Mouse (Mus musculus) ES-CJ7 (cell line): ENCODE data around the gene Smarca2.

Source experiments
- DNase-seq: peaks from one replicate; pipeline ENCODE4 v3.0.0; 2011; ENCODE audit warnings: low read depth, low spot score

Smarca2 gene

GRCm38 (mm10) chr19:26604755-26605300 is at the start of gene Smarca2:
TSS of gene Smarca2 (plus strand) at chr19:26605050.
- DNase-seq: peak; percentile 84

- DNase-seq: no peak
Observed at GRCm38 (mm10) chr19:26564850-26565249, 40.0 kb upstream of the Smarca2 start.

DNA sequence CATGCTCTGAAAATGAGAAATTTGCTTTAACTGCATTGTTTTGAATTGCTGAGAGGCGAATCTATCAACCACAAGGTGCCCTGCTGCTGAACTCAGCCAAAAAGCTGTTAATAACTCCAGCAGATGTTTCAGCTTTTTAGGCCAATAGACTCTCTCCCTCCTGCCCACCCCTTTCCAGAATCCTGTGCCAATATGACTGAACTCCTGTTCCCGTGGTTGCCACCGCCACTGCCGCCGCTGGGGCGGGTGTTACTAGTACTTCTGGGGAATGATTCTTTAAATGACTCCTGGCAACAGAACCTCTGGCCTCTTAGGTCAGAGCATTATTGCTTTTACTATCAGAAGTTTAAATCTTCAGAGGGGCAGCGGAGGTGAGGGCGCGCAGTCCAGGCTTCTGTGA is 38.7 kb upstream of the Smarca2 start:
- no peak for DNase-seq

DNA sequence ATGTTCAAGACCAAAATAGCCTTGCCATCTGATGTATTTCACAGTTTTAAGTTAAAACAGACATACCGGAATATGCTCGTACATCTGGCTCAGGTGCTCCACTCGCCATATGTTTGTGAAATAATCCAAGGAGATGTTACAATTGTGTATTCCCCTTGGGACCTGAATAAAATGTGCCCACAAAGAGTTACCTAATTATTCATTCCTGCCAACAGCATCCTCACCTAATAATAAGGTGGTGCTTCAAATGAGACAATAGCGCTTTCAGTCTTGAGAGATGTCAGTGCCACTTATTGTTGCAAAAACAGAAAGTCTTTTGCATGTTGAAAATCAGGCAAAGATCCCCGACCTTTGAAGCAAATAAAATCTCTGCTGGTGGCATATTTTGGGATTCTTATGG is 36.6 kb upstream of the Smarca2 start:
- no peak for DNase-seq

DNA sequence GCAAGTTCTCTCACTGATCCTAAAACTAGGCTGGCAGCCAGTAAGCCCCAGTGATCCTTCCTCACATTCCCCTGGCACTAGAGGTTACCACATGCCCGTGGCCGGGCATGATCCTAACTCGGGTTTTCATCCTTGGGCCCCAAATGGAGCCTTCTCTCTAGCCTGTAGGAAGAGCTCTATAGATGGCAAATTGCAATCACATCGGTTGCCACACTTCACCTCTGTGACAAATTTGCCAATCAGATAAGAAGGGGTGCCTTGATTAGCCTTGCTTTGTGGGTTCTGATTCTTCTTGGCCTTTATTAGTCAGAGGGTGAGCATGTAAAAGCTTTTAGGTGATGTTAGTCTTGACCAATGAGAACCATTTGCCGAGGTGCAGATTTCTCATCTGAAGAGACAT is 35.9 kb upstream of the Smarca2 start:
- DNase-seq: no peak

DNA sequence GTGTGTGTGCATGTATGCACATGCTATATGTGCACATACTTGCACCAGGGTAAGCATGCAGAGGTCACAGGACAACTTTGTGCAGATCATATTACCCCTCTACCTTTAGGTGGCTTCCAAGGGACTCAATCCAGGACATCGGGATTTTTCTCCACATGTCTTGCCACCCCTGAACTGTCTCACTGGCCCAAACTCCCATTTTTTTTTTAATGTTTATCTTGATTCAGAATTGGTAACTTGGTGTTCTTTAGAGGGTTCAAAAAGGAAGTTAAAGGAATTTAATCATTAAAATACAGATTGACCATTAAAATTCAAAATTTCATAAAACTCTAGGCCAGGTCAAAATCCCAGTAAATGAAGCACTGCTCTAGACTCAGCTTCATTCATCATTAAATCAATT is 35.4 kb upstream of the Smarca2 start:
- DNase-seq: no peak

GRCm38 (mm10) chr19:26579645-26580044 is 25.2 kb upstream of the Smarca2 start:
- no peak for DNase-seq

DNA sequence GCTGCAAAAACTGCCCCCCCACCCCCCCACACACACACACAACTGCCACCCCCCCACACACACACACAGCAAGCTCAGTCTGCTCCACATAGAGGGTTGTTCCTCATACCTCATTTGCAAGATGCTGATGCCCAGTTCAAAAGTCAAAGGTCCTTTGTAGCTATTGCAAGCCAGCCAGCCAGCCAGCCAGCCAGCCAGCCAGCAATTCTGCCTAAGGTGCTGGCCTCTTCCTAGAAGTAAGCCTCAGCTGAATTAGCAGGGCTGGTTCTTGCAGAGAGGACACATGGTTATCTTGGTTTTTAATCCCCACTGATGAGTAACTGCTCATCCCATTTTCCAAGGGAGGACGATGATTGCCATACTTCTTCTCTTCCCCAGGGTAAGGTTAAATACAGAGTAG is 24.8 kb upstream of the Smarca2 start:
- no peak for DNase-seq

GRCm38 (mm10) chr19:26594661-26595060 is 10.2 kb upstream of the Smarca2 start:
- DNase-seq: no peak

DNA sequence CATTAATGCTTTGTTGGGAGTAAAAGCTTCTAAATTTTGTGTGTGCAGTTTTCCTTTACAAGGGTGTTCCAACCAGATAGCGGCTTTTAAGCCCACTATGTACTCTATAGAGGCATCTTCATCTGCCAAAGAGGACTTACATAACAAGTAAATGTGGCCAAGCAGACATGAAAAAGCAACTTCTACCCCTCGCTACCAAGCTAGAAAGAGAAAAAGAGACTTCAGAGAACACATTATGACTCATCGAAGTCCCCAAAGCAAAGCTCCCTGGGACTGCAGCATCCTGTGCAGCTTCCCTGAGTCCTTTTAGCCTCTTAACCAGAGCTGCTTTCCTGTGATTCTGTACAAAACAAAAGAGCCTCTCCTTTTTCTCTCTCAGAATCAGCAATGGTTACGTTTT is 3.4 kb upstream of the Smarca2 start:
- DNase-seq: no peak

- no peak for DNase-seq
Observed at GRCm38 (mm10) chr19:26603296-26603860, 1.5 kb upstream of the Smarca2 start.

- no peak for DNase-seq
Observed at GRCm38 (mm10) chr19:26603906-26604754, 720 bp upstream of the Smarca2 start.

DNA sequence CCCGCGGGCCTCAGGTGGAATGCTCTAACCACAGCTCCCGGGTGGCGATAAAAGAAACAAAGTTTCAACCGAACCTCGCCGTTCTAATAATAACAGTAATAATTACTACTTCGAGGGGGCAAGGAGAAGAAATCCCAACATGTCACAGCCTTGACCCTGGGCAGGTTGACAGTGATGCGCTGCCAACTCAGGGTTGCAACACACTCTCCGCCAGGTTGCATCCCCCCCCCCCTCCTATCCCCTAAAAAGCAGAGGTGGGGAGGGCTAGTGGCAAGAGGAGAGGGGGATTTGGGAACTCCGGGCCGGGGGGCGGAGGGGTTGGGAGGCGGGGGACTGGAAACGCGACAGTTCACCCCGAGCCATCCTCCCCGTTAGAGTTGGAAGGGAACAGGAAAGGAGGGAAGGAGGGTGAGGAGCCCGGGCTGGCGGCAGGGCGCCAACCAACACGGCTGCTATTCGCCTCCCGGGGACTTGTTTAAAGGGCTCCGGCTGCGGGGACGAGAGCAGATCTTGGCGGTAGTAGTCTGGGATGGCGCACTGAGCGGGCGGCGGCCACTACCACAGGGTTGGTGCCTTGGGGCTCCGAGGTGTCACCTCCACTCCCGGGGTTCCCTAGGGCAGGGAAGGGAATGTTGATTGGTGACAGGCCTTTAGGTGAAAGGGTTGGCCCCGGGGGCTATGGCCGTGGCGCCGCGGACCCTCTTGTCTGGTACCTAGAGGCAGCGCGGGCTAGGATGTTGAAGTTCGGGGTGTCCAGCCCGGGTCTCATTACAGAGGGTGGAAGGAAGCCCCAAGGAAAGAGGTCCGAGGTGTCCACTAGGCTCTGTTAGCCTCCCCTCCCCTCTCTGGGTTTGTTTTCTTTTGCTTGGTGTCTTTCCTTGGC is 829 bp downstream of the Smarca2 start:
- DNase-seq: peak; percentile 44

DNA sequence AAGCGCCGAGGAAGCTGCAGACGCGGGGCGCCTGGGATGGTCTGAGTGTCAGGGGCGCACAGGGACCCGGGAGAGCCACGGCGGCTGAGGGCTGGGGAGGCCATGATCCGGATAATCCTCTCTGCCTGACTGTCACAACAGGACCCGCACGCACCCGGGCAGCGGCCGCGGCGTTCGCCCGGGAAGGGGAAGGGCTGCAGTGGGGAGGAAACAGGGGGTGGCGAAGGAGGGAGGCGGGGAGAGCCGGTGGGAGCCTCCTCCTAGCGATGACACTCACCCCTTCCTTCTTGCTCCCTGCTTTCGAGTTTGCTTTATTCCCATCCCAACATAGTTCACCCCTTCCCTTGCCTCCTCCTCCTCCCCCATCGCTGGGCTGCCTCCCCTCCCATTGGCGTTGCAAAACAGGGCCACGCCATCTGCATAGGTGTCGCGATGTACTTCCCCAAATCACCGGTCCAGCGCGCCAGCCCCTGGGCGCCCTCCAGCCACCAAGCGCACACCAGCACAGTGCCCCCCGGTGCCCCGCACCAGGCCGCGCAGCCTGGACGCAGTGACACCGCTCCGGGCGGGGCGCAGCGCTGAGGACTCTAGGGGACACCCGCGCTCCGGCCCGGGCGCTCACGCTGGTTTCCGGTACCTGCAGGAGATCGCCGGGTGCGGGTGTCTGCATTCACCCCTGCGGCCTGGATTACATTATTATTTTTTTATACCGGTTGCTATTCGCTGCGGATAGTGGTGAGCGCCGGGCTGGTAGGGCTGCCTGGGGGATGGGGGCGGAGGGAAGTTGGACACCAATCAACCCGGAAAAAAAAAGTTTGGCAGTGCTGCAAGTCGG is 1.7 kb downstream of the Smarca2 start:
- peak; percentile 51 for DNase-seq

- DNase-seq: peak; percentile 65
Observed at GRCm38 (mm10) chr19:26607156-26607536, 2.3 kb downstream of the Smarca2 start.

DNA sequence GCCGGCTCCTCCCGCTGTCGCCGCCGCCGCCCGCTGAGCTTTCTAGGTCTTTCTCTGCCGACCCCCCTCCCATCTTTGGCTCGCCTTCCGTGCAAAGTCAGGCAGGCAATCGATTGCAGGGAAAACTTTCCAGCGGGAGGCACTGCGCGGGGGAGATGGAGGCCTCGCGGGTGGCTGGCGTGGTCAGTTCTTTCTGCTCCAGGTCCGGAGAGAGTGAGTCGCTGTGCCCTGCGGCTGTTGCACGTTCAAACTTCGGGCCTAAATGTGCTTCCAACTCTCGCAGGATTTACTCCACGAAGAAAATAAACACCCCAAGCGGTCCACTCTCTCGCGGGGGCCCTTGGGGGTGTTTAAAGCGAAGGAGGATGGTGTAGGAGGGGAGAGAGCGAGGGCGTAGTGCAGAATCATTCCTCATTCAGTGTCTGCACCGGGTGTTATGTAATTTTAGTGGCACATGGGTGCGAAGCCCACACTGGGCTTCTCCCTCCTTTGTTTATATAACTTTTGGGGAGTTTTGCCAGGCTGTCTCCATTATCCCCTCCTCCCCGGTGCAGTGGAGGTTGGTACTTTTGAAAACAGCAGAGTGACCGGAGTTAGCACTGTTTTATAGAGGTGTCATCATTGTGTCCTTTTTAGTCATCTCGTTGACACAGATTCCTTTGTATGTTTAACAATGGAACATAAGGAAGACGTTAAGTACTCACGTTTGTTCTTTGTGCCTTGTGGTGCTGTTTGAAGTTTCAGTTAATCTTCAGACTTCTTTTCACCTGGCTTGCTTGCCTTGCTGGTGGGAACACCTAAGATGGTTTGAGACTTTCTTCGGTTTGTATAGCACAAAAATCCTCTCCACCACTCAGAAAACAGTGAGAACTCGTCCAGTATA is 2.9 kb downstream of the Smarca2 start:
- peak; percentile 33 for DNase-seq

DNA sequence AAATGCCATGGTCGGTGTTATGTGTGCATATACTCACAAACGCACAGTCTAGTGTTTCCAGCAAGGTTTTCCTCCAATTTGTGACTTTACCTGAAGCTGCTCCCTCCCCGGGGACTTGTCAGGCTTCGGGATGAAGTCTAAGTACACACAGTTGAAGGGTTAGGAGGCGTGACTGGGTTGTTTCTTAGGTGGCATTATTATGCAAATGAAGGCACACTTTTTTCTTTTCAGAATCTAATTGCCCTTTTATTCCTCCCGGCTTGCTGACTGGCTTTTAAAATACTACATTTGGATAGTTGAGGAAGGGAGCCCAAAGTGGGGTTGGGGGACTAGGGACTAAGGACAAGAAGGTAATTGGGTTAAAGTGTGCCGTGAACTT is 3.6 kb downstream of the Smarca2 start:
- DNase-seq: peak; percentile 95

GRCm38 (mm10) chr19:26609637-26610036 is 4.8 kb downstream of the Smarca2 start:
- DNase-seq: no peak

- DNase-seq: no peak
Observed at GRCm38 (mm10) chr19:26612995-26613394, 8.1 kb downstream of the Smarca2 start.

DNA sequence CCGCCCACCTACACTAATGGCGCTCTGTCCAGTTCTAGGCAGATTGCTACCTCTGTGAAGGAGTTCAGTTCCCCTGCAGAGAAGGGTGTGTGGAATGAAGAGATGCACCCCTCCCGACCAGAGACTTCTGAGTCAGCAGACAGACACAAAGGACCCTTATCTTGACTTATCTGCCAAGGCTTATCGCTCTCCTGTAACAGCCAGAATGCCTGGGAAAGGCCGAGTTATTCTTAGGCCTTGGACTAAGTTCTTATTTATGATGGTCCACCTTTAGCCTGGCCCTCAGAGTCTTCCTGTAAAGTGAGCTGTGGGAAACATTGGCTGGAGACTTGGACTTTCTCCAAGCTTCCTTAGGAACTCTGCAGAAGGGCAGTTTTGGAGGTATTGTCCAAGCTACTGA is 8.8 kb downstream of the Smarca2 start:
- no peak for DNase-seq
